Mouse (Mus musculus) cerebellum, adult 9-10 months (tissue): Measurements from ENCODE around the gene Cdt1.

Experiments used
- DNase-seq: peaks from one replicate; pipeline ENCODE4 v3.0.0; 2022

The Cdt1 gene

GRCm38 (mm10) chr8:122567361-122568108, at the start of gene Cdt1:
Gene Cdt1 (plus strand): TSS chr8:122568015.
- peak; percentile 96 for DNase-seq

GRCm38 (mm10) chr8:122520611-122521010, 47.2 kb upstream of the Cdt1 start:
- DNase-seq = no peak

GRCm38 (mm10) chr8:122522796-122523651, 44.8 kb upstream of the Cdt1 start:
- DNase-seq = peak; percentile 11

GRCm38 (mm10) chr8:122523652-122524360, 44.0 kb upstream of the Cdt1 start:
- peak; percentile 28 for DNase-seq

GRCm38 (mm10) chr8:122524506-122524905, 43.3 kb upstream of the Cdt1 start:
- DNase-seq = peak; percentile 11

GRCm38 (mm10) chr8:122525004-122525403, 42.8 kb upstream of the Cdt1 start:
- no peak for DNase-seq

- DNase-seq = no peak
Measured at GRCm38 (mm10) chr8:122526084-122526483, 41.7 kb upstream of the Cdt1 start.

- DNase-seq = no peak
Measured at GRCm38 (mm10) chr8:122526526-122527170, 41.2 kb upstream of the Cdt1 start.

GRCm38 (mm10) chr8:122527937-122528336, 39.9 kb upstream of the Cdt1 start:
- DNase-seq = no peak

- DNase-seq = no peak
Measured at GRCm38 (mm10) chr8:122529159-122529558, 38.7 kb upstream of the Cdt1 start.

GRCm38 (mm10) chr8:122531312-122531711, 36.5 kb upstream of the Cdt1 start:
- no peak for DNase-seq

GRCm38 (mm10) chr8:122537033-122537432, 30.8 kb upstream of the Cdt1 start:
- DNase-seq = no peak

GRCm38 (mm10) chr8:122537812-122538211, 30.0 kb upstream of the Cdt1 start:
- DNase-seq = no peak

GRCm38 (mm10) chr8:122538310-122539076, 29.3 kb upstream of the Cdt1 start:
- DNase-seq = no peak

GRCm38 (mm10) chr8:122544138-122544537, 23.7 kb upstream of the Cdt1 start:
- no peak for DNase-seq

GRCm38 (mm10) chr8:122546066-122546755, 21.6 kb upstream of the Cdt1 start:
- no peak for DNase-seq

GRCm38 (mm10) chr8:122546811-122547453, 20.9 kb upstream of the Cdt1 start:
- no peak for DNase-seq

GRCm38 (mm10) chr8:122547815-122548214, 20.0 kb upstream of the Cdt1 start:
- no peak for DNase-seq

- no peak for DNase-seq
Measured at GRCm38 (mm10) chr8:122548331-122548730, 19.5 kb upstream of the Cdt1 start.

- no peak for DNase-seq
Measured at GRCm38 (mm10) chr8:122548891-122549439, 18.9 kb upstream of the Cdt1 start.
